Mouse (Mus musculus) cerebellum, adult 9-11 months (tissue): ENCODE data around the gene Pxmp4.

Experiments
- DNase-seq: peaks from one replicate; pipeline ENCODE4 v3.0.0; 2022

The Pxmp4 gene

DNA sequence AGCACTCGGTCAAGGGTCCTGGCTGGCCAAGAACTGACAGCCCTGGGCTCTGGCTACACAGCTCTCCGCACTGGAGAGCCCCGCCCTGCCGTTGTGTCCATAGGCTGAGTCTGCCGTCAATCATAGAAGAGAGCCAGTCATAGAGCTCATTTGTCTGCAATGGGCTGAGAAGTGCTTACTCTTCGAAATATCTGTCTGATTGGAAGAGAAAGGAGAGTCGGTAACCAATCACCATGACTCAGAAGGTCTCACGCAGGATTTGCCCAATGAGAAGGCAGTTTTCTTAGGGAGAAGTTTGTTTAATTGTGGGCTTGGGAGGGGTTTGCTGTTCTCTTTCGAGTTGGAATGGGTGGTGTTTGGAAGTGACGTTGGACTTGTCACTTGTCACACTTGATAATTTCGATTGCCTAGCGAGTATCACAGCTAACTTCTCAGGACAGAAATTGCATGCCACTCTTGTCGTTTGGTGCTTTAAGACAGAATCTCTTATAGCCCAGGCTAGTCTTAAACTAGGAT lies at the start of gene Pxmp4:
Gene Pxmp4, minus strand, starts transcription at position 71 of the 516 bp plus-strand sequence.
- peak; percentile 99 for DNase-seq

GRCm38 (mm10) chr2:154651363-154651762 lies 47.9 kb upstream of the Pxmp4 start, which contains the start of gene Chmp4b:
TSS of gene Chmp4b (plus strand) at chr2:154651705.
- no peak for DNase-seq

GRCm38 (mm10) chr2:154650404-154650803 lies 46.9 kb upstream of the Pxmp4 start:
- DNase-seq = no peak

GRCm38 (mm10) chr2:154648086-154648485 lies 44.6 kb upstream of the Pxmp4 start:
- DNase-seq = no peak

DNA sequence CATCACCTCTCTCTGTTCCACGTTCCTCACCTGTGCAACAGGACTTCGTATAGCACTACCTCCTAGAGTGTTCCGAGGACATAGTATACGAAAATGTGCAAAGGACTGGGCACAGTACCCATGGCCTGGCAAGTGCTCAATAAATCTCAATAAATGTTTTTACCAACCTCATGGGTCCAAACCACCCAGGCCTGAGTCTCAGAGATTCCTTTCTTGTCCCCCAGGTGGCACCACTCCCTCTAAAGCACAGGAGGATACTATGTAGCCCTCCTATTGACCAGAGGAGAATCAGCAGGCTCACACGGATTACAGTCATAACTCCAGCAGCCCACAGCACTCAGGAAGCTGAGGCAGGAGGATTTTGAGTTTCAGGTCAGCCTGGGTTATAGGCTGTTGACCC lies 43.1 kb upstream of the Pxmp4 start:
- DNase-seq = no peak

- no peak for DNase-seq
These were observed 39.3 kb upstream of the Pxmp4 start for GRCm38 (mm10) chr2:154642712-154643385.

DNA sequence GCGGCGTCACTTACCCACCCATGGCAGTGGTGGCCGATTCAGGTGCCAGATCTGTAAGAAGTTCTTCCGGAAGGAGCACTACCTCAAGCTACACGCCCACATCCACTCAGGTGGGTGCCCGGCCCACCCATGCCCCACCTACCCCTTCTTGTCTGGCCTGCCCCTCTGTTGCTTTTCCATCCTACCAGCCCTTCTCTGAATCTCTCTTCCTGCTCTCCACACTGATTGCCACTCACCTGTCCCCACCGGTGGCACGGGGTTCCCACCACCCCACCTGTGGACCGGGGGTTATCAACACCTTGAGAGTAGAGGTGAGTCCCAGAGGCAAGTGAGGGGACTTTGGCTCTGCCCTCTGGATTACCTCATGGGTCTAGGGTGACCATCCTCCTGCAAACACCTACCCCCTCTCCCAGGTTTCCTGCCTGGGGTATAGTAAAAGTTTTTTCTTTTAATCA lies 38.5 kb upstream of the Pxmp4 start:
- DNase-seq = no peak

GRCm38 (mm10) chr2:154641176-154641575 lies 37.7 kb upstream of the Pxmp4 start:
- DNase-seq = no peak

DNA sequence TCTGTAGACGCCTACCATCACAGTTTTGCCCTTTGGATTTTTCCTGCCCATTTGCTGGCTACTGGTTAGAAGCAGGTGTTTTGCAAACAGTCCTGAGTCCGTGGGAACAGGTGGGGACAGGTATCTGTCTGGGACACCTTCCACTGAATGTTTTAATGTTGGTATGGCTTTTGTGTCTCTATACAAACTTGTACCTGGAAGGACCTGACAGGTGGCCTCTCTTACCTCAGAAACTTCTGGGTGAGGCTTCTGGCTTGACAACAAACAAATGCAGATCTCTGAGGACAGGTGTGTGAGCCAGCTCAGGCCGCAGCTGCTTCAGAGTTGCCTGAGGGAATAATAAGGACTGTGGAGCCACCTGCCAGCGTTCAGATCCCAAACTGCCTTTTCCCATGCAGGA lies 35.6 kb upstream of the Pxmp4 start:
- no peak for DNase-seq

GRCm38 (mm10) chr2:154638521-154638920 lies 35.0 kb upstream of the Pxmp4 start:
- DNase-seq = no peak

GRCm38 (mm10) chr2:154635826-154636225 lies 32.3 kb upstream of the Pxmp4 start:
- no peak for DNase-seq

- DNase-seq = no peak
These were observed 30.6 kb upstream of the Pxmp4 start for GRCm38 (mm10) chr2:154633876-154634644.

DNA sequence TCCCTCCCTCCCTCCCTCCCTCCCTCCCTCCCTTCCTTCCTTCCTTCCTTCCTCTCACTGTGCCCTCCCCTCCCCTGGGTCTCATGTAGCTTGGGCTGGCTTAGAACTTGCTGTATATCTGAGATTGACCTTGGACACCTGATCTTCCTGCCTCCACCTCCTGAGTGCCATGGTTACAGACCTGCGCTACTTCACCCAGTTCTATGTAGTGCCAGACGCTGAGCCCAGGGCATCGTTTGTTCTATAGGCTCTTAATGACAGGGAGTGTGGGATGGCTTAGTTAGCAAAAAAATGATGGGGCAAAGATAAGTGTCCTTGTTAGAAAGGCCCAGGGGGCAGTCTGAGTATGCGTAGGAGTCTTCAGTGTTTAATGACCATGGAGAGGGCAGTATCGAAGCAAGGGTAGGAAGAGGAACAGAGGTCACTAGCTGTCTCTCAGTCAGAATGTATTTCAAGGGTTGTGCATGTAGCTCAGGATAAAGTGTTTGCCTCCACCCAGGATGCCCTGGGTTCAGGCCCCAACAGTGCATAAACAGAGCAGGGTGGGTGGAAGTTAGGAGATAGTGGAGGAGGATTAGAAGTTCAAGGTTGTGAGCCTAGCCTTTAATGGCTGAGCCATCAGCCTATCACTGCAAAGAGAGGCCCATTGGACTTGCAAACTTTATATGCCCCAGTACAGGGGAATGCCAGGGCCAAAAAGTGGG lies 29.7 kb upstream of the Pxmp4 start:
- DNase-seq = no peak

DNA sequence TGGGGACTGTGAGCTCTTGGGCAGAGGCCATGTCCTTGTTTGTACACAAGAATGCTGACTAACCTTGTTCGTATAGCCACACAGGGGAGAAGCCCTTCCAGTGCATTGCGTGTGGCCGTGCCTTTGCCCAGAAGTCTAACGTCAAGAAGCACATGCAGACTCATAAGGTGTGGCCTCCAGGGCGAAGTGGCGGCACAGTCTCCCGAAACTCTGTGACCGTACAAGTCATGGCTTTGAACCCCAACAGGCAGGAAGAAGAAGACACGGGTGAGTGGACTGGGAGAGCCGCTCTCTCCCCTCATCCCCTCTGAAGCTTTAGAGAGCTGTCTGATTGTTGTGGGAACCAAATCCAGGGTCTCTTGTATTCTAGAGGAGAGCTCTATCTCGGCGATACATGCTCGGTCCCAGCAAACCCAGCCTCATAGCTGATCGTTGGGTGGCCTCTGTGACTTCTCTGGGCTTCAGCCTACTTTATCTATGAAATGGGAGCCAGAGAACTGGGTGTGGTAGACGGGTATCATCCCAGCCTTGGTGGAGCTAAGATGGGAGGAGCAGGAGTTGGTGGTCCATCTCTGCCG lies 28.8 kb upstream of the Pxmp4 start:
- no peak for DNase-seq

- DNase-seq = no peak
These were observed 27.0 kb upstream of the Pxmp4 start for GRCm38 (mm10) chr2:154630531-154630930.

GRCm38 (mm10) chr2:154624137-154624536 lies 20.6 kb upstream of the Pxmp4 start:
- DNase-seq = no peak

DNA sequence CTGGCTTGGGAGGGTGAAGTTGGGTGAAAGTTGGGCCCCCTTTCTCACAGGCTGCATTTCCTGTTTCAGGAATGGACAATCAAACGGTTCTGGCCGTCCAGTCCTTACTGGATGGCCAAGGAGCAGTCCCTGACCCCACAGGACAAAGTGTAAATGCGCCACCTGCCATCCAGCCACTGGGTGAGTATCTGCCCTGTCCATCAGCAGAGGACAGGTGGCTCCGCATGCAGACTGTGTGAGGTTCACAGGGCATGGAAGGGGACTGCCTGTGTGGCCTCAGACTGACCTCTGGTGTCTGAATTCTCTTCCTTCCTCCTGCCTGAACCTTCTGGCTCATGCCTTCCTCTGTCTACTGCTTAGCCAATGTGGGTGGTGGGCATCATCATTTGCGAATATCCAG lies 18.2 kb upstream of the Pxmp4 start:
- no peak for DNase-seq

- no peak for DNase-seq
These were observed 13.6 kb upstream of the Pxmp4 start for GRCm38 (mm10) chr2:154617061-154617460.

DNA sequence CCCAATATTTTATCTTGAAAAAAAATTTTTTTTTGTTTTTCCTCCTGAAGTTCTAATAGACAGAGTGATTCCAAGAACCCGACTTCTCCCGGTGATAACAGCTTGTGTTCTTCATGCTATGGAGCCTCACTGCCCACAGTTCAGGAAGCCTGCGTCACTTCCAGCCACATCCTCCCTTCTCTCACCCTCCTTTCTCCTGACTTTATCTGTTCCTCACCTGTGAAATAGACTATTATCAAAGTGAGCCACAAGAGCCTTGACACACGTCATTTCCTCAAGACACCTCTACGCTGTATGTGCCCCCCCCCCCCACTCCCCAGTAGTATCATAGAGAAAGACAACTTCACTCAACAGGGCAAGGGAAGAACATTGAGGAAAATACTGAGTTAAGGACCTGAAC lies 12.2 kb upstream of the Pxmp4 start:
- DNase-seq = no peak

- peak; percentile 66 for DNase-seq
These were observed 11.5 kb upstream of the Pxmp4 start for GRCm38 (mm10) chr2:154614841-154615576.

DNA sequence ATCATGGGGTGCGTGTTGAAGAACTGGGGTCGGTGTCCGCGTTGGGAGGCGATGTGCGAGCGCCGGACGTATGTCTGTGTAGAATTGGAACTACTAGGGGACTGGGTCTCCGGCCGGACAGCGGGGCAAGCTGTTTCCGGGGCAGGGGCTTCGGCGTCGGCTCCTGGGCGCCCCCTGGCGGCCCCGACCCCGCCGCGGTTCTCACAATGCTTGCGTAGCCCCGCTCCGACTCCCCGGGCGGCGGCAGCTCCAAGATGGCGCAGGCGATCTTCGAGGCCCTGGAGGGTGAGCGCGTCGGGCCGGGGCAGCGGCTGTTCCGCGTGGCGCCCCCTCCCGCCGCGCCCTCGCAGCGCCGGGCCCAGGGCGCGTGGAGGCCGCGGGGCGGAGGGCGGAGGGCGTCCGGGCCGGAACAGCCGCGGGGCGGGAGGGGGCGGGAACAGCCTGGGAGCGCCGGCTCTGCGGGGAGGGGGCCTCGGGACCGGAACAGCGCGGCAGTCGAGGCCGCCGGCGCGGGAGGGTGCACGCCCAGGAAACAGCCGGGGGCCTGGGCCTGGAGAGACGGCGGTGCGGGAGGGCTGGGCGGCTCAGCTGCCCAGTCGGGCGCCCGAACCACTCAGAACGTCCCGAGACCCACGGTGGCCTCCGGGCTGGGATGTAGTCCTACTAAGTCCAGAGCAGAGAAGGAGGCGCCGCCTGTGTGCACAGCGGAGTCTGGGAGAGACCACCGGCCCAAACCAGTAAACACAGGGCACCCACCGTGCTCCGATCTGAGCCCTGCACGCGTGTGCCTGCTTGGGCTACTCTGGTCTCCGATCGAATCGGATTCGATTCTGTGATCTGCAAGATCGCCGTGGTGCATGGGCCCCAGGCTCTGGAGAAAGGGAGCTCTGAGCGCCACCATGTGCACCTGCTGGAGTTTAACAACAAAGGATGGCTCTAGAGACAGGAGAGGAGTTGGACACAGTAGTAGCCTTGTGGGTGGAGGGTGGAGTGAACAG lies 9.9 kb upstream of the Pxmp4 start, which contains the start of the genes Zfp341 and 4930519P11Rik:
Gene Zfp341, plus strand, starts transcription at position 180 of the 998 bp plus-strand sequence.
Gene 4930519P11Rik, minus strand, starts transcription at position 320 of the 998 bp plus-strand sequence.
- peak; percentile 90 for DNase-seq
